Mouse (Mus musculus) liver, adult 2 months (tissue): ENCODE data around the gene Dnah14.

Experiments used
- CTCF ChIP-seq: fragments of 200-500 bp; IDR thresholded peaks from 2 replicates; pipeline ENCODE4 v1.5.1; 2011; ENCODE audit warnings: low read depth, low read length, control low read depth
- POLR2A ChIP-seq: fragments of 200-500 bp; IDR thresholded peaks from 2 replicates; pipeline ENCODE4 v1.6.1; 2011; ENCODE audit warnings: low read length, control low read depth; ENCODE audit not compliant: insufficient read depth; ENCODE audit errors: extremely low read depth

DNA sequence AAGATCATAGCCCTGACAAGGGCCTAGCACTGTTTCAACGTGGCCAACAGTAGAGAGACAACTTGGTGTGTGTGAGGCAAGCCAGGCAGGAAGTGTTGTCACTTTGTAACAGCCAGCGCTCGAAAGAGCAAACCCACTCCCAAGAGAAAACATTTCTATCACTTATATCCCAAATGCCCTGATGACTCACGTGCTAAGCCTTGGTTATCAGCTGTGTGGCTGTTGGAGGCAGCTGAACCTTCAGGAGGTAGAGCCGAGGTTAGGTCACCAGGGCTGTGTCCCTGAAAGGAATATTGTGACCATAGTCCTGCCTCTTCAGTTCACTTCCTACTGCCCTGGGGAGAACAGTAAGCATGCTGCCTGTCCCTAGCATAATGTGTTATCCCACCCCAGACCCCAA, 25.5 kb upstream of the Dnah14 start:
- no peak for TF ChIP-seq CTCF
- no peak for TF ChIP-seq POLR2A
